Mouse (Mus musculus) ES-E14 (cell line): ENCODE data around the gene Mia3. TPM values are rescaled to one million over a fixed set of nuclear protein-coding genes. Genes with fewer than 3 reads are reported as not detected.

Experiments
- DNase-seq: peaks from one replicate; pipeline ENCODE4 v3.0.0-alpha.2; 2013; ENCODE audit warnings: low read depth, low spot score
- H3K27ac ChIP-seq: 2 replicates; pipeline ENCODE4 v1.5.1; 2012; ENCODE audit warnings: low read depth, mild to moderate bottlenecking, low read length, moderate library complexity, mixed read lengths; ENCODE audit not compliant: poor library complexity, insufficient read depth, severe bottlenecking
- H3K36me3 ChIP-seq: 2 replicates; pipeline ENCODE4 v1.6.1; 2012; ENCODE audit warnings: mild to moderate bottlenecking, low read length, moderate library complexity, mixed read lengths; ENCODE audit not compliant: control insufficient read depth, poor library complexity, insufficient read depth, severe bottlenecking
- H3K4me1 ChIP-seq, 2 experiments: fragments of 150-350 bp in 1 of 2; sonication (generic) in 1 of 2; 2 replicates each; pipeline ENCODE4 v1.6.1; 2012; ENCODE audit warnings: low read length in 2 of 2, mild to moderate bottlenecking in 1 of 2, mixed read lengths in 1 of 2; ENCODE audit not compliant: control insufficient read depth in 2 of 2, insufficient read depth in 2 of 2, poor library complexity in 1 of 2
- H3K4me3 ChIP-seq, 2 experiments: fragments of 150-350 bp in 1 of 2; sonication (generic) in 1 of 2; 2 replicates each; pipeline ENCODE4 v1.5.1; 2012; ENCODE audit warnings: low read length in 2 of 2, low read depth in 1 of 2, mild to moderate bottlenecking in 1 of 2, mixed read lengths in 1 of 2; ENCODE audit not compliant: insufficient read depth in 1 of 2, poor library complexity in 1 of 2, severe bottlenecking in 1 of 2
- H3K9ac ChIP-seq: 2 replicates; pipeline ENCODE4 v1.6.1; 2012; ENCODE audit warnings: low read depth, mild to moderate bottlenecking, low read length, mixed read lengths; ENCODE audit not compliant: poor library complexity, insufficient read depth, severe bottlenecking
- H3K9me3 ChIP-seq: fragments of 150-350 bp; sonication (generic); 2 replicates; pipeline ENCODE4 v1.6.1; 2012; ENCODE audit warnings: low read depth, mild to moderate bottlenecking, low read length; ENCODE audit not compliant: control insufficient read depth, insufficient read depth
- CHD2 ChIP-seq: IDR thresholded peaks from 2 replicates; pipeline ENCODE4 v1.6.1; 2014; ENCODE audit warnings: mild to moderate bottlenecking, low read depth, low read length, inconsistent platforms
- HCFC1 ChIP-seq: IDR thresholded peaks from 2 replicates; pipeline ENCODE4 v1.6.1; 2012; ENCODE audit warnings: low read length, inconsistent platforms, borderline replicate concordance; ENCODE audit not compliant: insufficient read depth
- MAFK ChIP-seq: IDR thresholded peaks from 2 replicates; pipeline ENCODE4 v1.6.1; 2014; ENCODE audit warnings: mild to moderate bottlenecking, low read depth, low read length, inconsistent platforms; ENCODE audit not compliant: insufficient read depth
- ZC3H11A ChIP-seq: IDR thresholded peaks from 2 replicates; pipeline ENCODE4 v1.6.1; 2012; ENCODE audit warnings: low read depth, mild to moderate bottlenecking, inconsistent platforms, low read length, borderline replicate concordance
- ZNF384 ChIP-seq: IDR thresholded peaks from 2 replicates; pipeline ENCODE4 v1.6.1; 2012; ENCODE audit warnings: low read depth, low read length, inconsistent platforms
- in situ Hi-C, 2 experiments: fragments of 600-800 bp; cut with MboI; formaldehyde crosslinking; loops; one replicate each; pipeline ENCODE4 v1.15.1; 2025; ENCODE audit warnings: low sequenced_read_pairs in 2 of 2, inconsistent platforms in 1 of 2; ENCODE audit not compliant: unreplicated experiment in 2 of 2
- total RNA-seq: library from RNA; depleted of rRNA; stranded (reverse); fragments of 300-350 nt; gene quantifications from 2 replicates; pipeline ENCODE4 v1.2.3, GENCODE M21; 2012

Gene Mia3
- total RNA-seq, 1 experiment = 182 TPM

DNA sequence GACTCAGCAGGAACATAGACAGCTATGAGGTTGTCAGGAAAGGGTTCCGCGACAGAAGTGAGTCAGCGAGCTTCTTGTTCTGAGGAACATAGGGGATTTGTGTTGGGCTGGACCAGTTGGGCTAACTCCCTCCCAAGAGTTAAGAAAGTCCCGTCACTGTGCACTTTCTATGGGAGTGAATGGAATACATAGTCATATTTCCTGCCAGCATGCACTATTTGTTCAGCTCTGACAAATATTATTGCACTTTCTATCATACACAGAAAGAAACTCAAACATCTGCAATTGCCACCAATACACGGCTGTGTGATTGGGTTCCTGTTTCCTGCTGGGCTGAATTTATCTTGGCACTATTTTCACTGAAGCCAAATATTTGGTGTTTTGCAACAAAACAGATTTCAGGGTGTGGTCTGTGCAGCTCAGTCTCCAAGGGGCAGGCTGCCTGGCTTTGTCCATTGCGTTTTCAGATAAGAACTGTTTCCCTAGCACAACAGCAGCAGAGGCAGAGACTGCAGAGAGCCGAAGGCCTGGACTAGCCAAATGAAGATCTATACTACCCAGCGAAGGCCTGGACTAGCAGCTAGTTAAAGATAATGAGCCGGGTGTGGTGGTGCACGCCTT, 9.1 kb upstream of the Mia3 start:
- peaks cover 0 to 10% of the 10 kb centered on the region in 2 experiments; a peak in 2 of 4 replicates for H3K4me1 ChIP-seq
- no peak for TF ChIP-seq HCFC1
- TF ChIP-seq MAFK = no peak
- no peak for TF ChIP-seq CHD2
- TF ChIP-seq ZC3H11A = no peak
- no peak for TF ChIP-seq ZNF384

DNA sequence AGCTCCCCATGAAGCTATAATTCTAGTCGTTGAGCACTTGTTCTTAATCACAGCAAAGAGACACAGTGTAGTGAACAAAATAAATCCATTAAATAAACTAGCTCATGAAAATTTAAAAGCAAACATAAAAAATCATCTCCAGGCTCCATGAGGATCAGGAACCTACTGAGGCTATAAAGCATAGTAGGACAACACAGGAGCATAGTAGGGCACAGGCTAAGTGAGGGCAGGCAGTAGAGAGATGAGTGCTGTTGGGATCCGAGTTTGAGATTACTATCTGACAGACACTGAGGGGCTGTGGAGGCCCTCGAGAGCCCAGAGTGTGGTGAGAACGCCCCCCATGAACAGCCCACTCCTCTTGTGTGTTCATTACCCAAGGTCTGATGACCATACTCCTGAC, 7.7 kb upstream of the Mia3 start:
- Histone ChIP-seq H3K4me1 (peaks cover 0 to 10% of the 10 kb centered on the region in 2 experiments; a peak in 2 of 4 replicates), H3K27ac (no peak overlapping the region), H3K4me3 (no peak overlapping the region), H3K9me3 (no peaks in the 10 kb centered on the region), H3K9ac (no peak overlapping the region), H3K36me3 (no peaks in the 10 kb centered on the region)
- no peak for DNase-seq
- in situ Hi-C loops = no loop called here
- TF ChIP-seq MAFK = no peak

More for the DNA sequence above, 9.1 kb upstream of the Mia3 start:
- Histone ChIP-seq H3K4me3 (no peak overlapping the region), H3K36me3 (no peaks in the 10 kb centered on the region), H3K9ac (no peak overlapping the region), H3K27ac (peak overlapping the region; percentile 93), H3K9me3 (no peaks in the 10 kb centered on the region)
- in situ Hi-C loops = no loop called here
- no peak for DNase-seq

DNA sequence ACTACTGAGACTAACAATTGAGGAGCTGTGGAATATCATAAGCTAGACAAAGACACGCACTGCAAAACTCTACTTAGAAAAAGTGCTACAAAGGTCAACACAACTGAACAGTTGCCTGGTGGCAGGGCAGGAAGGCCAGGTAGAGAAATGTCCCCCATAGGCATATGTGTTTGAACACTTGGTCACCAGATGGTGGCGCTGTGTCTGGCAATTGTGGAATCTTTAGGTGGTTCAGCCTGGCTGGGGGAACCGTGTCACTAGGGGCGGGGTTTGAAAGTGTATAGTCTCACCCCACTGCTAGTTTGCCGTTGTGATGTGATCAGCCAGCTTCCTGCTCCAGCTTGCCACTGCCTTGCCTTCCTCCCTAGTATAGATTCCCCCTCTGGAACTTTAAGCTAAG, 5.4 kb upstream of the Mia3 start:
- H3K4me3 ChIP-seq = no peak overlapping the region
- H3K4me1 ChIP-seq = peaks cover 0 to 7% of the 10 kb centered on the region in 2 experiments; a peak in 2 of 4 replicates
- in situ Hi-C loops = no loop called here
- H3K9ac ChIP-seq = no peak overlapping the region
- DNase-seq = no peak
- H3K36me3 ChIP-seq = no peaks in the 10 kb centered on the region
- H3K9me3 ChIP-seq = no peaks in the 10 kb centered on the region
- TF ChIP-seq ZC3H11A (no peak), CHD2 (no peak), HCFC1 (no peak), ZNF384 (no peak), MAFK (no peak)
- no peak overlapping the region for H3K27ac ChIP-seq

DNA sequence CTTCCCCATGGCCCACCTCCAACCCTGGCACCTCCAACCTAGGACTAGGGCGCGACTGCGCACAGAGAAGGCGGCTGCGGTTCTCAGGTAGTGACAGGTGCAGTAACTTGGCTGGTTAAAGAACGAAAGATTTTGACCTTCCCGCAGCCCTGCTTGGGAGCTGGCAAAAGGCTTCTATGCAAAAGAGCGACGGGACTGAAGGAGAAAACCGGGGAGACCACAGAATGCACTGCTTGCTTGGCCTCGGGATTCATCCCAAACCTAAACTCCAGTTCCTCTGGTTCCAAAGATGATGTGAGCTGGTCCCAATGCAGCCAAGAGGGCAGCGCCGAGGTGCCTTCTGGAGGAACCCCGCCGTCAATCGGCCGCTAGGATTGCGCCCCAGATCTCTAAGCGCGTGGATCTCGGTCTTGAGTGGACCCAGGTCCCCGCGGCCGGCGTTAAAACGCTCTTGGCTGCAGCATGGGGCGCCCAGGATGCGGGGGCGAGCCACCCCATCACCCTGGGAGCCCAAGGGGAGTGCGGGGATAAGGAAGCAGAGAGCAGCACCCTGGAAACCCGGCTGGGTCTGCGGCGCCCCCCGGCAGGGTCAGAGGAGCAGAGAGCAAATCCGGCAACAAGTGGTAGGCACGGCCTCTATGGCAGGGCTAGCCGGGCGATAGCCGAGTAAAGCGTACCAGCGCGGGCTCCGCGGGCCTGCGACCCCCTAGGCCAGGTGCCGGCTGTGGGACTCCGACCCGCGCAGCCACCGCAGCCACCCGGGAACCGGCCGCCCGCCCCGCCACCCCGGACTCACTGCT, 552 bp downstream of the Mia3 start:
- Histone ChIP-seq H3K4me3 (peak overlapping the region; percentile 80 to 82), H3K4me1 (no peaks in the 10 kb centered on the region), H3K36me3 (0 out of 2 replicates have a peak, but pooled peaks cover 2% of the 10 kb centered on the region), H3K27ac (no peak overlapping the region), H3K9ac (peak overlapping the region; percentile 85), H3K9me3 (no peaks in the 10 kb centered on the region)
- DNase-seq = no peak
- in situ Hi-C loops = no loop called here
- no peak for TF ChIP-seq ZC3H11A
- no peak for TF ChIP-seq HCFC1
- no peak for TF ChIP-seq CHD2
- TF ChIP-seq MAFK = no peak
- no peak for TF ChIP-seq ZNF384
